Mouse (Mus musculus) regulatory T cell (primary cell): ENCODE data around the gene Cyp2ab1.

Experiments
- in situ Hi-C: fragments of 300-600 bp; cut with MboI, MseI; formaldehyde crosslinking; loops from one replicate; pipeline ENCODE4 v1.15.1; 2025; ENCODE audit warnings: high pct_unique_total_duplicates

Cyp2ab1 gene

DNA sequence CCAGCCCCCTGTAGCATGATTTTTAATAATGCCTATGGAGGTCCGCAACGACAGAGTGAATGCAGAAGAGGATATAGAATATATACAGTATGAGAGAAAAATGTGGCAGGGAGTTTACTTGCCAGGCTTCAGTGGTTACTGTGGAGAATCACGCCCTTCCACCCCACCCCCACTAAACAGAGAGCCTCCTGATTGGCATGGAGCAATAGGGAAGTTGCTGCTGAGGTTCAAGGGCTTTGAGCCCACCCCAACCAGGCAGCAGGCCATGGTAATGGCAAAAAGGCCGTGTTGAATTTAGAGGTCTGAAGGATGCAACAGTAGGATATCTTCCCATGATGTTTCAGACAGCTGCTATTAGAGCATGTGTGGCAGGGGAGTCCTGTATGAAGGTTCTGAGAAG, 53.9 kb downstream of the Cyp2ab1 start:
- in situ Hi-C loops: no loop called here

DNA sequence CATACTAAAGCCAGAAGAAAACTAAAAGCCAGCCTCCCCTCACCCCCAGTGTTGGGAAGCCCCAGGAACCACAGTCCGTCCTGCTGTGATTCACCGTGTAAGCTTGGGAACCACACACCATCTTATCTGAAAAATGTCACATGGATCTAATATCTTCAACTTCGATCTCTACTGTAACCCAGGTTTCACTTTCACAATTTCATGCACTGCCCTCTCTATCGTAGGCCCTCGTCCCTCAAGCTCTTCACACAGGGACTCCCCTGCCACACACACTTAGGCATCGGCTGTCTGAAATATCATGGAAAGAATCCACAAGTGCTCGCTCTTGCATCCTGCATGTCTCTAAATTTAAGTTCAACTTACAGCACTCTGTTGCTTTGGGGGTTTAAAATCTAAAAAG, 60.1 kb downstream of the Cyp2ab1 start:
- in situ Hi-C loops: loop anchor here (10.0 kb wide), 1 partner anchor 670 kb away; no protein-coding TSS in a partner anchor
